Mouse (Mus musculus) liver, embryonic 15.5 days (tissue): ENCODE results near the gene Sptssa. TPM values are rescaled to one million over a fixed set of nuclear protein-coding genes. Genes with fewer than 3 reads are reported as not detected.
A peak's percentile ranks its signal among the peaks of the same experiment; 100 is the strongest.

Experiments used
- ATAC-seq: fragments of 200-750 bp; cut with Nextera tagmentation; 2 replicates; pipeline ENCODE4 v1.8.0; 2017; ENCODE audit warnings: moderate number of reproducible peaks, mild to moderate bottlenecking, moderate library complexity; ENCODE audit not compliant: insufficient read depth
- H3K27ac ChIP-seq: fragments of 300-500 bp; sonication (generic); replicated peaks from 2 replicates; pipeline ENCODE4 v1.5.1; 2015; ENCODE audit warnings: mild to moderate bottlenecking, inconsistent platforms
- H3K27me3 ChIP-seq: fragments of 300-500 bp; sonication (generic); 2 replicates; pipeline ENCODE4 v1.6.1; 2015; ENCODE audit warnings: mild to moderate bottlenecking, inconsistent platforms
- H3K36me3 ChIP-seq: fragments of 300-500 bp; sonication (generic); replicated peaks from 2 replicates; pipeline ENCODE4 v1.6.1; 2015; ENCODE audit warnings: moderate library complexity, mild to moderate bottlenecking, inconsistent platforms
- H3K4me1 ChIP-seq: fragments of 300-500 bp; sonication (generic); replicated peaks from 2 replicates; pipeline ENCODE4 v1.6.1; 2015; ENCODE audit warnings: inconsistent platforms
- H3K4me2 ChIP-seq: fragments of 300-500 bp; sonication (generic); 2 replicates; pipeline ENCODE4 v1.6.1; 2015; ENCODE audit warnings: moderate library complexity, mild to moderate bottlenecking, inconsistent platforms
- H3K4me3 ChIP-seq: fragments of 300-500 bp; sonication (generic); replicated peaks from 2 replicates; pipeline ENCODE4 v1.5.1; 2015; ENCODE audit warnings: mild to moderate bottlenecking, inconsistent platforms
- H3K9ac ChIP-seq: fragments of 300-500 bp; sonication (generic); 2 replicates; pipeline ENCODE4 v1.6.1; 2015; ENCODE audit warnings: moderate library complexity, mild to moderate bottlenecking, inconsistent platforms
- H3K9me3 ChIP-seq: fragments of 300-500 bp; sonication (generic); replicated peaks from 2 replicates; pipeline ENCODE4 v1.6.1; 2016; ENCODE audit warnings: inconsistent platforms
- WGBS: fragments of 180-500 bp; shearing (Covaris S2); methylation state at CpG from one replicate; pipeline ENCODE4 v1.1.7; 2015; ENCODE audit warnings: mixed read lengths; ENCODE audit not compliant: insufficient replicate concordance; 5-methylcytosine and 5-hydroxymethylcytosine counted together
- polyA plus RNA-seq: library from polyadenylated mRNA; unstranded; fragments of >200 nt; fragmentation: Nextera tagmentation; extraction: Ambion mirVana; gene quantifications from 2 replicates; pipeline ENCODE4 v1.2.1, GENCODE M21; 2015

Gene Sptssa
- polyA plus RNA-seq = 76.4 and 80.3 TPM in 2 replicates

DNA sequence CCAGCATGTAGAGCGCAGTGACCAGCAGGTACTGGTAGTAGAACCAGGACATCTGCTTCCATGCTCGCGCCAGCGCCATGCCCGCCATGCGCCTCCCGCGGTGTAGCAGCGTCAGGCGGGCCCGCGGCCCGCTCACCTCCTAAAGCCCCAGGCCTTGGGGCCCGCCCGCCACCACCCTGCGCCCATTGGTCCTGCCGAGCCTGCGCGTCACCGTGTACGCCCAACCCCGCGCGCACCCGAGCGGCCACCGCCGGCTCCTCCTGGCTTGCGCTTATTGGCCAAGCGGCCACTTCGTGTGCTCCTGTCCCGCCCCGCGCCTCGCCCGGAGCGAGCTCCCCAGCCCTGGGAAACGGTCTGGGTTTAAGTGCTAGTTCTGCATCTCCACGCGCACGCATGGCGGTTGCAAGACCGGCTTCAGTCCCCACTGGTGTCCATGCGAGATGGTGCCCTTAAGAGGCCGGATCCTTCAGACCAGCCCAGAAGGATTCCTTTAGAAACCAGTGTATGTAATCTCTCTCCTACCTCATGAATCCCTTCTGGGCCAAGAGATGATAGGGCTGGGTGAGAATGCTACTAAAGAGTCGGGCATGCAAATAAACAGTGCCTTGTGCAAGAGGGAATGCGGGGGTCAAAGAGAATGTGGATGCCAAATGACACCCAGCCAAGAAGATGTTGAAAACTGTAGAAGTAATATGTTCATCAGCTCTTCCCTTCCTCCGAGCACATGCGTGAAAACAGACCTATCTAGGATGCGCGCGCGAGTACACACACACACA is at the start of gene Sptssa:
TSS of gene Sptssa (minus strand) at position 178 of the 776 bp plus-strand sequence.
- no peaks in the 10 kb centered on the region for H3K27me3 ChIP-seq
- H3K9me3 ChIP-seq = no peaks in the 10 kb centered on the region
- H3K4me2 ChIP-seq = peak within 1 kb of the TSS; percentile 95
- peaks cover 53% of the 10 kb centered on the region for H3K4me1 ChIP-seq
- ATAC-seq = peak; percentile 100
- H3K9ac ChIP-seq = peak within 1 kb of the TSS; percentile 86
- peak within 1 kb of the TSS; percentile 82 for H3K4me3 ChIP-seq
- WGBS = 9% methylated on average over 53 of the region's 53 CpGs
- H3K36me3 ChIP-seq = no peaks in the 10 kb centered on the region
- H3K27ac ChIP-seq = peak within 1 kb of the TSS; percentile 86

DNA sequence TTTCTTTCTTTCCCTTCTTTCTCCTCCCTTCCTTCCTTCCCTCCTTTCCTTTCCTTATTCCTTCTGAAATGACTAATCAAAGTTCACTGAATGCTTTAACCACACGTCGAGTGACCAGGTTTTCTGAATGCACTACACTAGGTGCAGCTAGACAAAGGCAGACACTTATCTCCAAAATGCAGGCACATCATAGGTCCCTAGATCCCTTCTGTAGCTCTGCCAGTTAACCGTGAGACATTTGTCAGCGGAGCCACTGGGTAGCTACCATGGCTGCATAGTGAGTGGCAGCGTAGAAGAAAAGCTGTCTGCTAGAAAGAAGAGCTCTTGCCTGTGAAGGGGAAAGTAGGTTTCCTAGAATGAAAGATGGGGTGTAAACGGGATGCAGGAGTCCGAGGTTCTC is 43.0 kb upstream of the Sptssa start:
- WGBS = 30% methylated on average over 7 of the region's 7 CpGs
- ATAC-seq = no peak
- no peak overlapping the region for H3K4me2 ChIP-seq
- H3K4me3 ChIP-seq = no peak overlapping the region
- H3K4me1 ChIP-seq = peaks cover 35% of the 10 kb centered on the region
- H3K27ac ChIP-seq = no peak overlapping the region
- no peaks in the 10 kb centered on the region for H3K9me3 ChIP-seq
- H3K27me3 ChIP-seq = peaks cover 6% of the 10 kb centered on the region; the same call in 1 of the 2 replicates
- H3K9ac ChIP-seq = no peak overlapping the region
- no peaks in the 10 kb centered on the region for H3K36me3 ChIP-seq

DNA sequence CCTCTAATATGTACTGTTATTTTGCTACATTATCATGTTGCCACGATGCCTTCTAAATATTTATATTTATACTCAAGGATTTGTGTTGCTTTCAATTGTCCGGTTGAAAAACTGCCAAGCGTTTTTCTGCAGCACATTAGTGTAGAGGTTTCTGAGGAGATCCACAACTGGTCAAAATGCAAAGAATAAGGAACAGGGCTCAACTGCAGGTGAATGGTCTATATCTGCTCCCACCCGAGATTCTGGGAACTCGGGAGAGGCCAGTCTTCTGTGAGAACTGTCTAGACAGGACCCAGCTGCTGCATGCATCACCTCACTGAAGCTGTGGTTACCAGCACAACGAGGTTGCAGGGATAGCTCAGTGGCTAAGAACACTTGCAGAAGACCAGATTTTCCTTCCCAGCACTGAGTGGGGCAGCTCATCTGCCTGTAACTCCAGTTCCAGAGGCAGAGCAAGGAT is 41.4 kb upstream of the Sptssa start:
- Histone ChIP-seq H3K9ac (0 out of 2 replicates have a peak overlapping the region, but pooled peaks have one; percentile 0), H3K27me3 (peaks cover 4% of the 10 kb centered on the region; the same call in 1 of the 2 replicates), H3K4me3 (no peak overlapping the region), H3K9me3 (no peaks in the 10 kb centered on the region), H3K36me3 (0 out of 2 replicates have a peak, but pooled peaks cover under 1% of the 10 kb centered on the region), H3K4me1 (peaks cover 48% of the 10 kb centered on the region), H3K27ac (peak overlapping the region; percentile 75), H3K4me2 (0 out of 2 replicates have a peak overlapping the region, but pooled peaks have one; percentile 10)
- 43% methylated on average over 6 of the region's 6 CpGs for WGBS
- ATAC-seq = no peak

DNA sequence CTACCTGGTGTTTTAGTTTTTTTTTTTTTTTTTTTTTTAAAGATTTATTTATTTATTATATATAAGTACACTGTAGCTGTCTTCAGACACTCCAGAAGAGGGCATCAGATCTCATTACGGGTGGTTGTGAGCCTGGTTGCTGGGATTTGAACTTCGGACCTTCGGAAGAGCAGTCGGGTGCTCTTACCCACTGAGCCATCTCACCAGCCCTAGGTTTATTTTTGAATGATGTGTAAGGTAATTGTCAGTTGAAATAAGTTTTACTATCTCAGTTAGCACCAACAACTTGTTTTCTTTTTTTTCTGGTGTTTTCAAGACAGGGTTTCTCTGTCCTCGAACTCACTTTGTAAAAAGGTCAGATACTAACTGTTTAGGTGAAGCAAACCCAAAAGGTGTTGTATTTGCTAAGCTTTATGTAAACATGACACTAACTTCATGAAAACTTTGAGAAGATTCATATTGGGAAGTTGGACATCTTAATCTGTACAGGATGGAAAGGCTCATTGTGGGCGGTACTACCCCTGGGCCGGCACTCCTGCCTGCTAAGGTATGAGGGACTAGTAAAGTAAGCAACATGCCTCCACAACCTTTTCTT is 40.7 kb upstream of the Sptssa start:
- no peak overlapping the region for H3K4me3 ChIP-seq
- peaks cover 7% of the 10 kb centered on the region for H3K36me3 ChIP-seq
- H3K27ac ChIP-seq = peak overlapping the region; percentile 75
- 0 out of 2 replicates have a peak overlapping the region, but pooled peaks have one; percentile 0 for H3K9ac ChIP-seq
- ATAC-seq = peak; percentile 58
- no peaks in the 10 kb centered on the region for H3K9me3 ChIP-seq
- 0 out of 2 replicates have a peak overlapping the region, but pooled peaks have one; percentile 10 for H3K4me2 ChIP-seq
- WGBS = 7% methylated on average over 7 of the region's 7 CpGs
- H3K27me3 ChIP-seq = no peaks in the 10 kb centered on the region
- H3K4me1 ChIP-seq = peaks cover 50% of the 10 kb centered on the region

DNA sequence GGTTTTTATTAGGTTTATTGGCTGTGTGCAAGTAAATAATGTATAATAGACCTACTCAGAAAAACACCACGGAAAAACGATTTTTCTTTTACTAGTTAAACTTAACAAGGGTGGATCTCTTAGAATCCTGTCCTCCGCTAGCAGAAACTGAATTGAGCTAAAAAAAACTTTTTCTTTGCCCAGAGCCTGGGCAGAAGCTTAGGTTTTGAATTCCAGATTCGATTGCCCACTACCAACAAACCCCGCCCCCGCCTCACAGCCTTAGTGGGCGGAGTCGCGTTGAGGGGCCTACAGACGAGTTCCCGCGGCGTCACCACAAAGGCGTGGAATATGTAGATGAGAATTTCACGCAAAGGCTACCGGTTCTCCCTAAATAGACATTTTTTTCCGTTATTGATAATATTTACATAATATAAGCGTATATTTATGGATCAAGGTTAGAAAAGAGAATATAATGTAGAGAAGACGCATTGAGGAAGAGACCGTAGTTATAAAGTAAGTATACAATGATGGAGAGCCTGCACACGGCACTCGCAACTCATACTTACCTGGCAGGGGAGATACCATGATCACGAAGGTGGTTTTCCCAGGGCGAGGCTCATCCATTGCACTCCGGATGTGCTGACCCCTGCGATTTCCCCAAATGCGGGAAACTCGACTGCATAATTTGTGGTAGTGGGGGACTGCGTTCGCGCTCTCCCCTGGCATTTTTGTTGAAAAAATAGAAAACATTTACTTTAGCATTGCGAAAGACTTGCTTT is 40.0 kb upstream of the Sptssa start:
- no peaks in the 10 kb centered on the region for H3K9me3 ChIP-seq
- peaks cover 50% of the 10 kb centered on the region for H3K4me1 ChIP-seq
- no peaks in the 10 kb centered on the region for H3K27me3 ChIP-seq
- peak overlapping the region; percentile 74 for H3K4me3 ChIP-seq
- H3K27ac ChIP-seq = peak overlapping the region; percentile 97
- peak overlapping the region; percentile 85 for H3K9ac ChIP-seq
- under 1% methylated on average over 32 of the region's 32 CpGs for WGBS
- peak; percentile 71 for ATAC-seq
- peak overlapping the region; percentile 84 for H3K4me2 ChIP-seq
- H3K36me3 ChIP-seq = peaks cover 14% of the 10 kb centered on the region

DNA sequence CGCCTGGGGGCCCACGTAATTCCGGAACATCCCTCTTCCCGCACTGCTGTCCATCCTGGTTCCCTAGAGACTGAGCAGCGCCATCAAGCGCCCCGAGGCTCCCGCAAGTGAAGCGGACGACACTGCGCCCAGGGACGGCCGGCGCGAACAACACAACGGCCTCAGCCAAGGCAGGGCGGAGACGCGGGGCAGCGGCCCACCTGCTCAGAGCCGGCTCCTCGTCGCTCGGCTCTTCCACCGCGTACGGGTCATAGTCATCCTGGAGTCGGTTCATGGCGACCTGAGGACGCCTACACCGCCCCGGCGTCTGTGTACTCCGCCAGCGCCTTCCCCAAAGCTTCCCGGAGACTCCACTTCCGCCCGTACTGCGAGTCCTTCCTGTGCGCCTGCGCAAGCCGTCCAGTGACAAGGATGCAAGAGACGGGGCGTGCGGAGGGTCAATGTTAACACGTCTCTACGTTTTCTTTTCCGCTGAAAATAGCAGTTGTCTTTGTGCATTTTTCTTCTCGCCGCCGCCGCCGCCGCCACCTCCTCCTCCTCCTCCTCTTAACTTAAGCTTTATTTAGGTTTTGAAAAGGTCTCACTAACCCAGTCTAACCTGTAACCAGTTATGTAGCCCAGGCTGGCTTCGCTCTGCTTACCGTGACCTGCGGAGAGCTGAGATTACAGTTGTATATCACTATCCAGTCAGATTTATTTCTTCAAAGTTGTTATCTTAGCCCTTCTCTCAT is 39.3 kb upstream of the Sptssa start, which contains the start of gene Eapp:
TSS of gene Eapp (minus strand) at position 387 of the 731 bp plus-strand sequence.
- Histone ChIP-seq H3K27me3 (no peaks in the 10 kb centered on the region), H3K4me1 (peaks cover 50% of the 10 kb centered on the region), H3K4me2 (peak within 1 kb of the TSS; percentile 84), H3K4me3 (peak within 1 kb of the TSS; percentile 74), H3K9ac (peak within 1 kb of the TSS; percentile 85), H3K27ac (peak within 1 kb of the TSS; percentile 97), H3K9me3 (no peaks in the 10 kb centered on the region), H3K36me3 (peaks cover 20% of the 10 kb centered on the region)
- WGBS = under 1% methylated on average over 57 of the region's 57 CpGs
- ATAC-seq = peak; percentile 86

DNA sequence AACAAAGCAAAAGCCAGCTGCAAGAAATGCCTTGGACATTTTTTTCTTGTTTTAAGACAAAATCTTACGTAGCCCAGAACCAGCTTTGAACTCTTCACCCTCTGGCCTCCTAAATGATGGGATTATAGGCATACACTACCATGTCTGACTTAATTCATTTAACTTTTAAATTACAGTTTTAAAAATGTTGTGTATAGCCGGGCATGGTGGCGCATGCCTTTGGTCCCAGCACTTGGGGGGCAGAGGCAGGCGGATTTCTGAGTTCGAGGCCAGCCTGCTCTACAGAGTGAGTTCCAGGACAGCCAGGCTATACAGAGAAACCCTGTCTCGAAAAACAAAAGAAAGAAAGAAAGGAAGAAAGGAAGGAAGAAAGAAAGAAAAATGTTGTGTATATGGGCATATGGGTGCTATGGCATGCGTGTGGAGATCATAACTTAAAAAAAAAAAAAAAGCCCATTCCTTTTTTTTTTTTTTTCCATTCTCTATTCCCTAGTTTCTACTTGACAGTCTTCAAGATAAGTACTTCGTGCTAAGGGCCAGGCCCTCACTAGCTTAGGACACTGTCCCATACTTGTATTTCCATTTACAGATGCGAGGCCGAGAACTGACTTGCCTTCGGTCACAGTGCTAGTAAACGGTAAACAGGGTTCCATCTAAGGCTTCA is 38.6 kb upstream of the Sptssa start:
- 32% methylated on average over 12 of the region's 12 CpGs for WGBS
- H3K27ac ChIP-seq = peak overlapping the region; percentile 97
- H3K27me3 ChIP-seq = no peaks in the 10 kb centered on the region
- no peaks in the 10 kb centered on the region for H3K9me3 ChIP-seq
- peak overlapping the region; percentile 74 for H3K4me3 ChIP-seq
- H3K4me2 ChIP-seq = peak overlapping the region; percentile 84
- peaks cover 27% of the 10 kb centered on the region for H3K36me3 ChIP-seq
- H3K4me1 ChIP-seq = peaks cover 48% of the 10 kb centered on the region
- H3K9ac ChIP-seq = peak overlapping the region; percentile 85
- no peak; the same call in 1 of the 2 replicates for ATAC-seq

DNA sequence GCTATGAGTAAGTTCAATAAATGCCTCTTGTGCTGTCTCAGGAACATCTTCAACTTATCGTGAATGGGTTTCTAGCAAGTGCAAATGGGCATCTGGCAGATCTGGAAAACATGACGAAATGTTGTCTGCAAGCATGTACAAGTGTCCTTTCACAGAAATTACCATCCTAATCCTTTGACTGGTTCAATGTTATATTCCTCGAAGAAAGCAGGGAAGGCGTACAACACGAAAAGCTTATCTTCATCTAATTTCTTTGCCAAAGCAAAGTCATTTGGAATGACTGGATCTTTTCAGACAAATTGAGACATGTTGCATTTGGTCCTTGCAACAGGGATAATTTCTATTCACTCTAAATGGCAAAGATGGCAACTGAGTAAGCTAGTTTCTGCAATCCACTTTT is 32.7 kb upstream of the Sptssa start:
- 87% methylated on average over 5 of the region's 5 CpGs for WGBS
- H3K27me3 ChIP-seq = no peaks in the 10 kb centered on the region
- ATAC-seq = no peak
- no peaks in the 10 kb centered on the region for H3K9me3 ChIP-seq
- no peak overlapping the region for H3K4me3 ChIP-seq
- no peak overlapping the region for H3K27ac ChIP-seq
- H3K4me1 ChIP-seq = peaks cover 12% of the 10 kb centered on the region
- no peak overlapping the region for H3K9ac ChIP-seq
- H3K4me2 ChIP-seq = no peak overlapping the region
- H3K36me3 ChIP-seq = peaks cover 78% of the 10 kb centered on the region

DNA sequence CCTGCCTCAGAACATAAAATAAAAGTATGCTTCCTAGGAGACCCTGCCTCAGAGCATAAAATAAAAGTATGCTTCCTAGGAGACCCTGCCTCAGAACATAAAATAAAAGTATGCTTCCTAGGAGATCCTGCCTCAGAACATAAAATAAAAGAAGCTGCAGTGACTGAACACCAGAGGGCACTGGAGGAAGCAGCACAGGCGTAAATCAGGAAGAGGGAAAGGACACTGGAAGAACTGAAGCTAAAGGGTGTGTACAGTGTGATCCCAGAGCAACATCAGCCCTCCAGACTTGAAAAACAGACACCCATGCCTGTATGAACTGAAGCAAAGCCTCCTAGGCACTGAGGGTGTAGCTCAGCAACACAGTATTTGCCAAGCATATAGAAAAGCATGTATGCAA is 26.8 kb upstream of the Sptssa start:
- Histone ChIP-seq H3K4me3 (no peak overlapping the region), H3K27me3 (no peaks in the 10 kb centered on the region), H3K9ac (no peak overlapping the region), H3K36me3 (peaks cover 53% of the 10 kb centered on the region), H3K27ac (no peak overlapping the region), H3K9me3 (no peaks in the 10 kb centered on the region), H3K4me2 (no peak overlapping the region), H3K4me1 (no peaks in the 10 kb centered on the region)
- WGBS = 46% methylated on average over 1 of the region's 1 CpGs
- no peak for ATAC-seq

DNA sequence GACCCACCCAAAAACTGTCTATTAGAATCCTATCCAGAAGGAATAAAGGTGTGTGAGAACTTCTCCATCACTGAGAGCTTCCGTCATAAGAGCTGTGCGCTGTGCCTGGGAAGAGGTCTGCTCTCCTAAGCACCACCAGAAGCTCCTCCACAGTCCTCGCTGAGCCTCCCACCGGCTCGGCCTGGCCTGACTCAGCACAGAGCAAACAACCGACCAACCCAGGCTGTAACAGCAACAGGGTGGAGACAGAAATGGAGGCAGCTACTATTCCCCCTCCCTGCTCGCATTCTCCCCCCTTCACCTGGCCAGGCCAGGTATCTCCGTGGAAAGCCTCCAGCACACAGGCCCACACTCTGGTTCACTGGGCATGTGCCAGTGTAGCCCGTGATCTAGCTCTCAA is 20.3 kb upstream of the Sptssa start:
- Histone ChIP-seq H3K27ac (no peak overlapping the region), H3K27me3 (no peaks in the 10 kb centered on the region), H3K4me3 (no peak overlapping the region), H3K4me1 (no peaks in the 10 kb centered on the region), H3K36me3 (peaks cover 65% of the 10 kb centered on the region), H3K9ac (no peak overlapping the region), H3K9me3 (no peaks in the 10 kb centered on the region), H3K4me2 (no peak overlapping the region)
- 88% methylated on average over 9 of the region's 9 CpGs for WGBS
- no peak; the same call in 1 of the 2 replicates for ATAC-seq
